Mouse (Mus musculus) kidney, embryonic 16.5 days (tissue): Measurements from ENCODE around the gene Prrc2c. TPM values are rescaled to one million over a fixed set of nuclear protein-coding genes. Genes with fewer than 3 reads are reported as not detected.

ENCODE experiments used
- ATAC-seq: fragments of 200-750 bp; cut with Nextera tagmentation; 2 replicates; pipeline ENCODE4 v1.8.0; 2017; ENCODE audit warnings: moderate TSS enrichment; ENCODE audit not compliant: low FRiP score, low TSS enrichment
- H3K27ac ChIP-seq: fragments of 300-500 bp; sonication (generic); 2 replicates; pipeline ENCODE4 v1.5.1; 2014; ENCODE audit warnings: low read length
- H3K27me3 ChIP-seq: fragments of 300-500 bp; sonication (generic); 2 replicates; pipeline ENCODE4 v1.6.1; 2014; ENCODE audit warnings: low read length, control low read depth, mixed read lengths; ENCODE audit not compliant: insufficient read depth
- H3K36me3 ChIP-seq: fragments of 300-500 bp; sonication (generic); 2 replicates; pipeline ENCODE4 v1.6.1; 2014; ENCODE audit warnings: low read length, control low read depth, mixed read lengths; ENCODE audit not compliant: insufficient read depth
- H3K4me1 ChIP-seq: fragments of 300-500 bp; sonication (generic); 2 replicates; pipeline ENCODE4 v1.6.1; 2014; ENCODE audit warnings: low read length, control low read depth, mixed read lengths; ENCODE audit not compliant: insufficient read depth
- H3K4me2 ChIP-seq: fragments of 300-500 bp; sonication (generic); replicated peaks from 2 replicates; pipeline ENCODE4 v1.6.1; 2014; ENCODE audit warnings: low read depth, low read length
- H3K4me3 ChIP-seq: fragments of 300-500 bp; sonication (generic); 2 replicates; pipeline ENCODE4 v1.5.1; 2014; ENCODE audit warnings: mild to moderate bottlenecking, low read length
- H3K9ac ChIP-seq: fragments of 300-500 bp; sonication (generic); replicated peaks from 2 replicates; pipeline ENCODE4 v1.6.1; 2014; ENCODE audit warnings: low read length
- H3K9me3 ChIP-seq: fragments of 300-500 bp; sonication (generic); 2 replicates; pipeline ENCODE4 v1.6.1; 2016; ENCODE audit warnings: low read length, control low read depth
- WGBS: fragments of 180-500 bp; shearing (Covaris S2); extraction: QIAGEN DNeasy Blood & Tissue Kit; methylation state at CpG from one replicate; pipeline ENCODE4 v1.1.7; 2014; 5-methylcytosine and 5-hydroxymethylcytosine counted together
- polyA plus RNA-seq: library from polyadenylated mRNA; unstranded; fragments of >200 nt; fragmentation: Nextera tagmentation; extraction: Ambion mirVana; gene quantifications from 2 replicates; pipeline ENCODE4 v1.2.1, GENCODE M21; 2015

Gene Prrc2c
- polyA plus RNA-seq, 1 experiment from 2014 or later = 124 TPM

- Histone ChIP-seq H3K27ac (peak overlapping the region; percentile 98), H3K27me3 (no peaks in the 10 kb centered on the region), H3K4me1 (peaks cover 15% of the 10 kb centered on the region), H3K4me2 (peak overlapping the region; percentile 92), H3K36me3 (0 out of 2 replicates have a peak, but pooled peaks cover 4% of the 10 kb centered on the region), H3K9ac (peak overlapping the region; percentile 98), H3K9me3 (no peaks in the 10 kb centered on the region), H3K4me3 (peak overlapping the region; percentile 92)
- WGBS = under 1% methylated on average over 54 of the region's 58 CpGs
- peak; percentile 91 for ATAC-seq
Measured at GRCm38 (mm10) chr1:162739831-162740394, 443 bp downstream of the Prrc2c start.

- Histone ChIP-seq H3K4me2 (peak overlapping the region; percentile 92), H3K9me3 (no peaks in the 10 kb centered on the region), H3K9ac (peak overlapping the region; percentile 98), H3K4me1 (peaks cover 15% of the 10 kb centered on the region), H3K4me3 (peak overlapping the region; percentile 92), H3K36me3 (0 out of 2 replicates have a peak, but pooled peaks cover 4% of the 10 kb centered on the region), H3K27me3 (no peaks in the 10 kb centered on the region), H3K27ac (peak overlapping the region; percentile 98)
- peak; percentile 9; the same call in 1 of the 2 replicates for ATAC-seq
- WGBS = under 1% methylated on average over 10 of the region's 10 CpGs
Measured at GRCm38 (mm10) chr1:162739406-162739805, 950 bp downstream of the Prrc2c start.

- 25% methylated on average over 2 of the region's 2 CpGs for WGBS
- Histone ChIP-seq H3K27me3 (no peaks in the 10 kb centered on the region), H3K4me1 (peaks cover 15% of the 10 kb centered on the region), H3K4me3 (peak overlapping the region; percentile 92), H3K4me2 (peak overlapping the region; percentile 92), H3K9me3 (no peaks in the 10 kb centered on the region), H3K27ac (no peak overlapping the region), H3K9ac (no peak overlapping the region; the same call in 1 of the 2 replicates), H3K36me3 (0 out of 2 replicates have a peak, but pooled peaks cover 4% of the 10 kb centered on the region)
- ATAC-seq = no peak
Measured at GRCm38 (mm10) chr1:162738472-162738871, 1.9 kb downstream of the Prrc2c start.

GRCm38 (mm10) chr1:162735084-162735483, 5.3 kb downstream of the Prrc2c start:
- WGBS = 76% methylated on average over 4 of the region's 4 CpGs
- Histone ChIP-seq H3K4me1 (peaks cover 19% of the 10 kb centered on the region), H3K36me3 (0 out of 2 replicates have a peak, but pooled peaks cover 4% of the 10 kb centered on the region), H3K9ac (no peak overlapping the region), H3K4me3 (no peak overlapping the region), H3K9me3 (no peaks in the 10 kb centered on the region), H3K27me3 (no peaks in the 10 kb centered on the region), H3K4me2 (no peak overlapping the region), H3K27ac (no peak overlapping the region)
- no peak for ATAC-seq

GRCm38 (mm10) chr1:162734283-162734682, 6.1 kb downstream of the Prrc2c start:
- no peaks in the 10 kb centered on the region for H3K27me3 ChIP-seq
- H3K4me1 ChIP-seq = peaks cover 19% of the 10 kb centered on the region
- 93% methylated on average over 1 of the region's 1 CpGs for WGBS
- H3K4me2 ChIP-seq = no peak overlapping the region
- H3K36me3 ChIP-seq = 0 out of 2 replicates have a peak, but pooled peaks cover 4% of the 10 kb centered on the region
- H3K4me3 ChIP-seq = no peak overlapping the region
- H3K9me3 ChIP-seq = no peaks in the 10 kb centered on the region
- H3K27ac ChIP-seq = no peak overlapping the region
- no peak for ATAC-seq
- no peak overlapping the region for H3K9ac ChIP-seq

GRCm38 (mm10) chr1:162732041-162732440, 8.3 kb downstream of the Prrc2c start:
- WGBS = 56% methylated on average over 4 of the region's 4 CpGs
- 0 out of 2 replicates have a peak, but pooled peaks have one; percentile 61 for ATAC-seq
- H3K27ac ChIP-seq = no peak overlapping the region
- no peak overlapping the region for H3K4me2 ChIP-seq
- H3K4me1 ChIP-seq = peaks cover 6% of the 10 kb centered on the region; the same call in 1 of the 2 replicates
- no peaks in the 10 kb centered on the region for H3K27me3 ChIP-seq
- no peak overlapping the region for H3K9ac ChIP-seq
- H3K4me3 ChIP-seq = no peak overlapping the region
- no peaks in the 10 kb centered on the region for H3K9me3 ChIP-seq
- H3K36me3 ChIP-seq = 0 out of 2 replicates have a peak, but pooled peaks cover 4% of the 10 kb centered on the region

- 76% methylated on average over 2 of the region's 2 CpGs for WGBS
- no peak for ATAC-seq
Measured at GRCm38 (mm10) chr1:162729436-162729835, 10.9 kb downstream of the Prrc2c start.

GRCm38 (mm10) chr1:162727981-162728380, 12.4 kb downstream of the Prrc2c start:
- WGBS = 86% methylated on average over 6 of the region's 6 CpGs
- H3K4me3 ChIP-seq = no peak overlapping the region

More at GRCm38 (mm10) chr1:162729436-162729835, 10.9 kb downstream of the Prrc2c start:
- Histone ChIP-seq H3K4me3 (no peak overlapping the region), H3K9me3 (no peaks in the 10 kb centered on the region), H3K4me2 (no peak overlapping the region), H3K4me1 (peaks cover 4% of the 10 kb centered on the region; the same call in 1 of the 2 replicates), H3K9ac (no peak overlapping the region), H3K27me3 (no peaks in the 10 kb centered on the region), H3K27ac (no peak overlapping the region), H3K36me3 (peaks cover 7% of the 10 kb centered on the region; the same call in 1 of the 2 replicates)

GRCm38 (mm10) chr1:162723610-162724009, 16.7 kb downstream of the Prrc2c start:
- ATAC-seq = no peak
- H3K9me3 ChIP-seq = no peaks in the 10 kb centered on the region
- H3K9ac ChIP-seq = no peak overlapping the region
- H3K27me3 ChIP-seq = no peaks in the 10 kb centered on the region
- no peaks in the 10 kb centered on the region for H3K4me1 ChIP-seq
- H3K4me2 ChIP-seq = no peak overlapping the region
- H3K4me3 ChIP-seq = no peak overlapping the region
- peaks cover 36% of the 10 kb centered on the region for H3K36me3 ChIP-seq
- H3K27ac ChIP-seq = no peak overlapping the region

More at GRCm38 (mm10) chr1:162727981-162728380, 12.4 kb downstream of the Prrc2c start:
- no peak for ATAC-seq
- Histone ChIP-seq H3K36me3 (peaks cover 18% of the 10 kb centered on the region; the same call in 1 of the 2 replicates), H3K4me1 (peaks cover 4% of the 10 kb centered on the region; the same call in 1 of the 2 replicates), H3K27me3 (no peaks in the 10 kb centered on the region), H3K9ac (no peak overlapping the region), H3K9me3 (no peaks in the 10 kb centered on the region), H3K4me2 (no peak overlapping the region), H3K27ac (no peak overlapping the region)

- H3K4me1 ChIP-seq = no peaks in the 10 kb centered on the region
- H3K27me3 ChIP-seq = no peaks in the 10 kb centered on the region
- no peaks in the 10 kb centered on the region for H3K9me3 ChIP-seq
- no peak overlapping the region for H3K9ac ChIP-seq
- H3K4me3 ChIP-seq = no peak overlapping the region
- ATAC-seq = no peak
- 93% methylated on average over 2 of the region's 2 CpGs for WGBS
- H3K36me3 ChIP-seq = peaks cover 51% of the 10 kb centered on the region
- no peak overlapping the region for H3K27ac ChIP-seq
- no peak overlapping the region for H3K4me2 ChIP-seq
Measured at GRCm38 (mm10) chr1:162720645-162721044, 19.7 kb downstream of the Prrc2c start.
